Mouse (Mus musculus): ENCODE results near the gene Rab3c. TPM values are rescaled to one million over a fixed set of nuclear protein-coding genes. Genes with fewer than 3 reads are reported as not detected.

Rab3c gene
- total and polyA plus RNA-seq, 3 experiments: 0.16 to 0.20 TPM; not detected in 1

- no peak for DNase-seq
- TF ChIP-seq CTCF (IDR thresholded peaks at IDR 0.05) (no peak), POLR2A (IDR thresholded peaks at IDR 0.05; ENCODE audit: insufficient read depth, low read depth, low read length) (no peak), EP300 (IDR thresholded peaks at IDR 0.05; ENCODE audit: insufficient read depth, low read depth, low read length) (no peak)
- 67% methylated on average over 2 of the region's 2 CpGs for WGBS
- Histone ChIP-seq H3K27ac (no peak overlapping the region), H3K79me2 (replicated peaks; ENCODE audit: control insufficient read depth, insufficient read depth, low read length) (no peaks in the 10 kb centered on the region), H3K9ac (ENCODE audit: low read depth, low read length) (no peak overlapping the region), H3K4me3 (no peak overlapping the region), H3K27me3 (ENCODE audit: control insufficient read depth, insufficient read depth, low read length) (0 out of 2 replicates have a peak, but pooled peaks cover 2% of the 10 kb centered on the region), H3K4me1 (ENCODE audit: control insufficient read depth, insufficient read depth, low read length) (no peaks in the 10 kb centered on the region), H3K36me3 (ENCODE audit: control insufficient read depth, insufficient read depth, low read length) (no peaks in the 10 kb centered on the region)
- intact Hi-C loops (cut with DNase I): no loop called here
Measured at GRCm38 (mm10) chr13:110248481-110248880, 32.3 kb downstream of the Rab3c start.

DNA sequence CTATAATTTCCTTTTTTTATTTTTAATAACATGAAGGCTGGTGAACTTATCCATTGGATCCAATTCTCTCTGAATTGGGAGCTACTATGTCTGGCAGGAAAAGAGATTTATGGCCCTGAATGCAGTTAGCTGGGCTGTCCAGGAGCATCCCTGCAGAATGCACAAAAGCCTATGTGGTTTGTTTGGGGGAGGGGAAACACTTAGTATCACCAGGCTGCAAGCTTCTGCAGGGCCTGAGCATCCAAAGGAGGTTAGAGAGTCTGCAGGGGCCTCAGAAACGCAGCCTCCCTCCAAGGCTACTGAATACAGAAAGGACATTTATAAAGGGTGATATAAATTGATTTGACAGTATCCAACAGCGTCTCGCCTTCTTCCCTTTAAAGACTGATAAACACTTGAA, 41.8 kb downstream of the Rab3c start:
- H3K36me3 ChIP-seq (ENCODE audit: control insufficient read depth, insufficient read depth, low read length): no peaks in the 10 kb centered on the region
- no peaks in the 10 kb centered on the region for H3K27me3 ChIP-seq (ENCODE audit: control insufficient read depth, insufficient read depth, low read length)
- WGBS: 74% methylated on average over 3 of the region's 3 CpGs
- no peak overlapping the region for H3K9ac ChIP-seq (ENCODE audit: low read depth, low read length)
- H3K4me3 ChIP-seq: no peak overlapping the region
- H3K27ac ChIP-seq: no peak overlapping the region
- H3K79me2 ChIP-seq (replicated peaks; ENCODE audit: control insufficient read depth, insufficient read depth, low read length): no peaks in the 10 kb centered on the region
- TF ChIP-seq POLR2A (IDR thresholded peaks at IDR 0.05; ENCODE audit: insufficient read depth, low read depth, low read length): no peak
- no peak for TF ChIP-seq EP300 (IDR thresholded peaks at IDR 0.05; ENCODE audit: insufficient read depth, low read depth, low read length)
- TF ChIP-seq CTCF (IDR thresholded peaks at IDR 0.05): no peak
- H3K4me1 ChIP-seq (ENCODE audit: control insufficient read depth, insufficient read depth, low read length): 0 out of 2 replicates have a peak, but pooled peaks cover 2% of the 10 kb centered on the region
- DNase-seq: no peak
- intact Hi-C loops (cut with DNase I): no loop called here

DNA sequence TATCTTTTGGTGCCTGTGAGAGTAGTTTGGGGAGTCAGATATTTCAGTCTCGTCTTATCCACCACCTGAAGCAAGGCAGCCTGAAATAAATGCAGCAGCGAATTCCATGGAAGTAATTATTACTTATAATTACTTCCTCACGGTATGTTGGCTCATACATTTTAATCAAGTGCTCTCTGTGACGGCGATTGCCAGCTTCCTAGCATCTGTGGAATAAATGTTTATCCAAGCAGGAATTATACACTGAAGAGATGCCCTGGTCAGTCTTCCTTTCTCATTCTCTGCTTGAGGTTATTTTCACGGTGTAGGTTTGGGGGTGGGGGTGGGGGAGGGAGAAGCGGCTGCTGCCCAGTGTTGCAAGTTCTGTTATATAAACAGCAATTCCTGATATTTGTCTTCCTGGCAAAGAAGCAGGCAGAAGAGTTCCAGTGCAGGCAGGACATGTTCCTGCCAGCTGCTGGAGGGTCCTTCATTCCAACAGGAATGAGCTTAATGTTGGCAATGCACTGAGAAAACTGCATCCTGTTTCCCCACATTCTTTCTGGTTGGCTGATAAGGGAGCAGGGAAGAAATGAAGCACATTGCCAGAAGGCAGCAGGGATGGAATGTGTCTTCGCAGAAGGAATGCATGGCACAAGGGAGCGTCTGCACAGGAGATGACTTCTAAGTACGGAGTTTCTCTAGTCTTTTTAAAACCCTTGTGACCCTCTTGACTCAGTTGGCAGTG, 43.4 kb downstream of the Rab3c start:
- no peaks in the 10 kb centered on the region for H3K36me3 ChIP-seq (ENCODE audit: control insufficient read depth, insufficient read depth, low read length)
- intact Hi-C loops (cut with DNase I): no loop called here
- 0 out of 2 replicates have a peak, but pooled peaks cover 2% of the 10 kb centered on the region for H3K4me1 ChIP-seq (ENCODE audit: control insufficient read depth, insufficient read depth, low read length)
- DNase-seq: peak in 1 of 2 experiments; percentile 3
- no peaks in the 10 kb centered on the region for H3K79me2 ChIP-seq (replicated peaks; ENCODE audit: control insufficient read depth, insufficient read depth, low read length)
- no peak overlapping the region for H3K27ac ChIP-seq
- TF ChIP-seq CTCF (IDR thresholded peaks at IDR 0.05) (no peak), POLR2A (IDR thresholded peaks at IDR 0.05; ENCODE audit: insufficient read depth, low read depth, low read length) (no peak)
- no peaks in the 10 kb centered on the region for H3K27me3 ChIP-seq (ENCODE audit: control insufficient read depth, insufficient read depth, low read length)
- H3K4me3 ChIP-seq: no peak overlapping the region
- WGBS: 18% methylated on average over 10 of the region's 10 CpGs
- H3K9ac ChIP-seq (ENCODE audit: low read depth, low read length): no peak overlapping the region

DNA sequence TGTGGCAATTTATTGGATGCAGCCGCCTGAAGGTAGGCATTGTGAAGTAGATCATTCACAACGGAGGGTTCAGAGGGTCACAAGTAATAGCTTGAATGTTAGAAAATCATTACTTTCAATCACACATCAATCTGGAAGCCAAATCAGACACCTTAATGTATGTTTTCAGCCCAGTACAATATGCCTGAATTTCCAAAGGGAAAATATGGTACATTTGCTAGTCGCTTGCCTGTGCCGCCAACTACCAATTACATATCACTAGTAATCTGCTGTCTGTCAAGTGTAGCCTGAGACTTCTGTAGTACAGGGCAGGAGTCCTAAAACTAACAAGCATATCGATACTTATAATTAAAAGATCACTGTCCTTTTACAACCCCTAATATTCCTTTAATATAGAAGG, 47.4 kb downstream of the Rab3c start:
- no peak for DNase-seq
- intact Hi-C loops (cut with DNase I): no loop called here
- H3K27me3 ChIP-seq (ENCODE audit: control insufficient read depth, insufficient read depth, low read length): no peaks in the 10 kb centered on the region
- no peak overlapping the region for H3K27ac ChIP-seq
- 93% methylated on average over 5 of the region's 5 CpGs for WGBS
- H3K4me1 ChIP-seq (ENCODE audit: control insufficient read depth, insufficient read depth, low read length): 0 out of 2 replicates have a peak, but pooled peaks cover 2% of the 10 kb centered on the region
- no peak overlapping the region for H3K4me3 ChIP-seq
- H3K9ac ChIP-seq (ENCODE audit: low read depth, low read length): no peak overlapping the region
- H3K36me3 ChIP-seq (ENCODE audit: control insufficient read depth, insufficient read depth, low read length): no peaks in the 10 kb centered on the region
- TF ChIP-seq POLR2A (IDR thresholded peaks at IDR 0.05; ENCODE audit: insufficient read depth, low read depth, low read length) (no peak), CTCF (IDR thresholded peaks at IDR 0.05) (no peak), EP300 (IDR thresholded peaks at IDR 0.05; ENCODE audit: insufficient read depth, low read depth, low read length) (no peak)
- no peaks in the 10 kb centered on the region for H3K79me2 ChIP-seq (replicated peaks; ENCODE audit: control insufficient read depth, insufficient read depth, low read length)

- no peak overlapping the region for H3K9ac ChIP-seq (ENCODE audit: low read depth, low read length)
- H3K4me3 ChIP-seq: no peak overlapping the region
- WGBS: 76% methylated on average over 5 of the region's 5 CpGs
- no peaks in the 10 kb centered on the region for H3K79me2 ChIP-seq (replicated peaks; ENCODE audit: control insufficient read depth, insufficient read depth, low read length)
- H3K27ac ChIP-seq: no peak overlapping the region
- TF ChIP-seq CTCF (IDR thresholded peaks at IDR 0.05): no peak
- TF ChIP-seq POLR2A (IDR thresholded peaks at IDR 0.05; ENCODE audit: insufficient read depth, low read depth, low read length): no peak
- TF ChIP-seq EP300 (IDR thresholded peaks at IDR 0.05; ENCODE audit: insufficient read depth, low read depth, low read length): no peak
- intact Hi-C loops (cut with DNase I): no loop called here
- DNase-seq: no peak
- no peaks in the 10 kb centered on the region for H3K4me1 ChIP-seq (ENCODE audit: control insufficient read depth, insufficient read depth, low read length)
- H3K36me3 ChIP-seq (ENCODE audit: control insufficient read depth, insufficient read depth, low read length): no peaks in the 10 kb centered on the region
- H3K27me3 ChIP-seq (ENCODE audit: control insufficient read depth, insufficient read depth, low read length): no peaks in the 10 kb centered on the region
Measured at GRCm38 (mm10) chr13:110231086-110231688, 49.6 kb downstream of the Rab3c start.

- Histone ChIP-seq H3K4me1 (ENCODE audit: control insufficient read depth, insufficient read depth, low read length) (no peaks in the 10 kb centered on the region), H3K27ac (no peak overlapping the region), H3K27me3 (ENCODE audit: control insufficient read depth, insufficient read depth, low read length) (no peaks in the 10 kb centered on the region), H3K4me3 (no peak overlapping the region), H3K36me3 (ENCODE audit: control insufficient read depth, insufficient read depth, low read length) (no peaks in the 10 kb centered on the region), H3K79me2 (replicated peaks; ENCODE audit: control insufficient read depth, insufficient read depth, low read length) (no peaks in the 10 kb centered on the region), H3K9ac (ENCODE audit: low read depth, low read length) (no peak overlapping the region)
- intact Hi-C loops (cut with DNase I): no loop called here
- WGBS: 31% methylated on average over 4 of the region's 4 CpGs
- TF ChIP-seq CTCF (IDR thresholded peaks at IDR 0.05) (no peak), POLR2A (IDR thresholded peaks at IDR 0.05; ENCODE audit: insufficient read depth, low read depth, low read length) (no peak), EP300 (IDR thresholded peaks at IDR 0.05; ENCODE audit: insufficient read depth, low read depth, low read length) (no peak)
- DNase-seq: no peak
Measured at GRCm38 (mm10) chr13:110230046-110230445, 50.8 kb downstream of the Rab3c start.

All from heart, adult 2 months (tissue).